Mouse (Mus musculus) cerebellum, postnatal 36 days (tissue): ENCODE data around the gene Defb39.

ENCODE experiments used
- DNase-seq, 2 experiments: peaks; one replicate each; pipeline ENCODE4 v3.0.0; 2021 to 2022; ENCODE audit warnings: mixed read lengths in 2 of 2

Defb39 gene

GRCm38 (mm10) chr8:19064710-19065109 lies at the start of gene Defb39:
Gene Defb39 (minus strand): TSS chr8:19064810.
- DNase-seq = no peak

GRCm38 (mm10) chr8:19066013-19066412 lies 1.4 kb upstream of the Defb39 start:
- DNase-seq = no peak

GRCm38 (mm10) chr8:19062891-19063290 lies 1.7 kb downstream of the Defb39 start:
- no peak for DNase-seq

- DNase-seq = no peak
Measured at GRCm38 (mm10) chr8:19045242-19045641, 19.4 kb downstream of the Defb39 start.

GRCm38 (mm10) chr8:19026466-19026865 lies 38.1 kb downstream of the Defb39 start, which contains the start of gene Defb38:
Gene Defb38 (minus strand): TSS chr8:19026566.
- DNase-seq = no peak
